Mouse (Mus musculus): Measurements from ENCODE around the gene Satb2.

Gene Satb2

GRCm38 (mm10) chr1:56973593-56973950 is 4.9 kb downstream of the Satb2 start:
- no peak for DNase-seq (ENCODE audit: low read depth, low spot score)

- peak; percentile 34 for DNase-seq (ENCODE audit: low read depth, low spot score)
Measured at GRCm38 (mm10) chr1:56972950-56973592, 5.4 kb downstream of the Satb2 start.

- no peak for DNase-seq (ENCODE audit: low read depth, low spot score)
Measured at GRCm38 (mm10) chr1:56972251-56972949, 6.0 kb downstream of the Satb2 start.

GRCm38 (mm10) chr1:56971942-56972250 is 6.6 kb downstream of the Satb2 start:
- no peak for DNase-seq (ENCODE audit: low read depth, low spot score)

GRCm38 (mm10) chr1:56971441-56971861 is 7.0 kb downstream of the Satb2 start:
- no peak for DNase-seq (ENCODE audit: low read depth, low spot score)

GRCm38 (mm10) chr1:56970740-56971141 is 7.7 kb downstream of the Satb2 start:
- DNase-seq (ENCODE audit: low read depth, low spot score): no peak

- no peak for DNase-seq (ENCODE audit: low read depth, low spot score)
Measured at GRCm38 (mm10) chr1:56969364-56970360, 8.8 kb downstream of the Satb2 start.

GRCm38 (mm10) chr1:56965879-56966579 is 12.4 kb downstream of the Satb2 start:
- DNase-seq (ENCODE audit: low read depth, low spot score): no peak

- no peak for DNase-seq (ENCODE audit: low read depth, low spot score)
Measured at GRCm38 (mm10) chr1:56964493-56964892, 14.0 kb downstream of the Satb2 start.

- no peak for DNase-seq (ENCODE audit: low read depth, low spot score)
Measured at GRCm38 (mm10) chr1:56963291-56963690, 15.2 kb downstream of the Satb2 start.

GRCm38 (mm10) chr1:56958996-56959395 is 19.5 kb downstream of the Satb2 start:
- no peak for DNase-seq (ENCODE audit: low read depth, low spot score)

- DNase-seq (ENCODE audit: low read depth, low spot score): no peak
Measured at GRCm38 (mm10) chr1:56957942-56958341, 20.5 kb downstream of the Satb2 start.

GRCm38 (mm10) chr1:56956811-56957210 is 21.6 kb downstream of the Satb2 start:
- no peak for DNase-seq (ENCODE audit: low read depth, low spot score)

- DNase-seq (ENCODE audit: low read depth, low spot score): no peak
Measured at GRCm38 (mm10) chr1:56955739-56956085, 22.7 kb downstream of the Satb2 start.

- no peak for DNase-seq (ENCODE audit: low read depth, low spot score)
Measured at GRCm38 (mm10) chr1:56955055-56955738, 23.3 kb downstream of the Satb2 start.

GRCm38 (mm10) chr1:56953538-56953937 is 24.9 kb downstream of the Satb2 start:
- no peak for DNase-seq (ENCODE audit: low read depth, low spot score)

- no peak for DNase-seq (ENCODE audit: low read depth, low spot score)
Measured at GRCm38 (mm10) chr1:56951980-56952379, 26.5 kb downstream of the Satb2 start.

GRCm38 (mm10) chr1:56951525-56951924 is 26.9 kb downstream of the Satb2 start:
- DNase-seq (ENCODE audit: low read depth, low spot score): no peak

GRCm38 (mm10) chr1:56939432-56939831 is 39.0 kb downstream of the Satb2 start:
- DNase-seq (ENCODE audit: low read depth, low spot score): no peak

GRCm38 (mm10) chr1:56938432-56938831 is 40.0 kb downstream of the Satb2 start:
- no peak for DNase-seq (ENCODE audit: low read depth, low spot score)

- no peak for DNase-seq (ENCODE audit: low read depth, low spot score)
Measured at GRCm38 (mm10) chr1:56936554-56936953, 41.9 kb downstream of the Satb2 start.

Measured in CD4-positive helper T cell, adult 2 months (primary cell).